Mouse (Mus musculus): ENCODE results near the gene Suclg2.

DNA sequence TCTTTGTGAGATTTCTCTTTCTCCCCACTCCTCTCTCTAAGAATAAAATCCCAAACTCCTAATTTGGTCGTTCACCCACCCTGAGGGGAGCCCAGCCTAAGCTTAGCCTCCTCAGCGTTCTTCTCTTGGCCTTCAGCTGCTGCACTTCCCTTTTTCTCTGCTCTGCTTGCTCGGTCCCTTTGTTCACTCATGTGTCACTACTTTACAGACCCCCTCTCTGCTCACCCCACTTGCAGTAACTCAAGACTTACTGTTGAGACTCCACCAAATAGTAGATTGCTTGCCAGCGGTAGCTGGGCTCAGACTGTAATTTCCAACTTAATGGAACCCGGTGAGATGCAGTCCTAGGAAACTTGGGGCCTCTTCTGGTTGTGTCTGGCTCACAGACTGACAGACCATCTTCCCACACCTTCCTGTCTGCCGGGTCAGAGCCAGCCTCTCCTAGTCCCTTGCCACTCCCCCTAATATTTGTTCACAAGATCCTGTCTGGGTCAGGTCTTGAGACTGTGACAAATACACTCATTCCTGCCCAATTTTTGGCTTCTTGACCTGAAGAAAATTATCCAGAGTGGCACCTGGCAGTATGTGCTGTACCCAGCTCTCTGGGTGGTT, 166.2 kb downstream of the Suclg2 start:
- TF ChIP-seq CTCF (IDR thresholded peaks at IDR 0.05; ENCODE audit: low read depth), result no peak
- TF ChIP-seq EP300 (IDR thresholded peaks at IDR 0.05; ENCODE audit: low read depth), result no peak

Data from liver, embryonic 14.5 days (tissue).